Mouse (Mus musculus) small intestine, adult 2 months (tissue): ENCODE results near the gene Hcn1. TPM values are rescaled to one million over a fixed set of nuclear protein-coding genes. Genes with fewer than 3 reads are reported as not detected.

Source experiments
- H3K27ac ChIP-seq: fragments of 200-500 bp; 2 replicates; pipeline ENCODE4 v1.5.1; 2012; ENCODE audit warnings: low read depth, low read length, control low read depth, inconsistent platforms; ENCODE audit not compliant: insufficient read depth
- H3K27me3 ChIP-seq: fragments of 200-500 bp; 2 replicates; pipeline ENCODE4 v1.6.1; 2012; ENCODE audit warnings: mild to moderate bottlenecking, moderate library complexity, low read length, inconsistent platforms; ENCODE audit not compliant: control insufficient read depth, insufficient read depth
- H3K36me3 ChIP-seq: fragments of 200-500 bp; 2 replicates; pipeline ENCODE4 v1.6.1; 2012; ENCODE audit warnings: mild to moderate bottlenecking, low read length, control low read depth, inconsistent platforms; ENCODE audit not compliant: control insufficient read depth, insufficient read depth
- H3K4me1 ChIP-seq: fragments of 200-500 bp; 2 replicates; pipeline ENCODE4 v1.6.1; 2012; ENCODE audit warnings: low read length, inconsistent platforms, mixed read lengths; ENCODE audit not compliant: control insufficient read depth, insufficient read depth, insufficient read length
- H3K4me3 ChIP-seq: fragments of 200-500 bp; 2 replicates; pipeline ENCODE4 v1.5.1; 2012; ENCODE audit warnings: low read depth, mild to moderate bottlenecking, control low read depth, inconsistent platforms, low read length, moderate library complexity
- CTCF ChIP-seq: fragments of 200-500 bp; IDR thresholded peaks from 2 replicates; pipeline ENCODE4 v1.5.1; 2012; ENCODE audit warnings: low read depth, mild to moderate bottlenecking, control low read depth, inconsistent platforms, low read length, moderate library complexity, mixed read lengths; ENCODE audit not compliant: insufficient replicate concordance, insufficient read length; ENCODE audit errors: extremely low read depth
- POLR2A ChIP-seq: fragments of 200-500 bp; IDR thresholded peaks from 2 replicates; pipeline ENCODE4 v1.6.1; 2012; ENCODE audit warnings: low read depth, mild to moderate bottlenecking, control low read depth, inconsistent platforms, low read length, moderate library complexity
- WGBS: fragments of 180-500 bp; shearing (Covaris S2); methylation state at CpG from one replicate; pipeline ENCODE4 v1.1.7; 2018; 5-methylcytosine and 5-hydroxymethylcytosine counted together
- polyA plus RNA-seq: library from polyadenylated mRNA; depleted of rRNA; stranded (reverse); fragments of >200 nt; gene quantifications from 2 replicates; pipeline ENCODE4 v1.2.3, GENCODE M21; 2012

Hcn1 gene
- polyA plus RNA-seq, 1 experiment, result 0.16 TPM

GRCm38 (mm10) chr13:117694729-117695332, 92.7 kb downstream of the Hcn1 start:
- TF ChIP-seq POLR2A (no peak), CTCF (no peak)
- no peaks in the 10 kb centered on the region for H3K36me3 ChIP-seq
- 69% methylated on average over 1 of the region's 1 CpGs for WGBS

GRCm38 (mm10) chr13:117705573-117705972, 103.5 kb downstream of the Hcn1 start:
- Histone ChIP-seq H3K27me3 (no peaks in the 10 kb centered on the region), H3K36me3 (no peaks in the 10 kb centered on the region), H3K27ac (no peak overlapping the region), H3K4me1 (no peaks in the 10 kb centered on the region), H3K4me3 (no peak overlapping the region)
- TF ChIP-seq POLR2A (no peak), CTCF (no peak)

More at GRCm38 (mm10) chr13:117694729-117695332, 92.7 kb downstream of the Hcn1 start:
- Histone ChIP-seq H3K27ac (no peak overlapping the region), H3K4me3 (no peak overlapping the region), H3K27me3 (no peaks in the 10 kb centered on the region), H3K4me1 (no peaks in the 10 kb centered on the region)

GRCm38 (mm10) chr13:117705997-117706396, 103.9 kb downstream of the Hcn1 start:
- no peak overlapping the region for H3K4me3 ChIP-seq
- H3K4me1 ChIP-seq, result no peaks in the 10 kb centered on the region
- H3K27me3 ChIP-seq, result no peaks in the 10 kb centered on the region
- TF ChIP-seq CTCF, result no peak
- TF ChIP-seq POLR2A, result no peak
- no peak overlapping the region for H3K27ac ChIP-seq
- no peaks in the 10 kb centered on the region for H3K36me3 ChIP-seq
- WGBS, result 82% methylated on average over 3 of the region's 3 CpGs

GRCm38 (mm10) chr13:117706496-117706895, 104.4 kb downstream of the Hcn1 start:
- H3K27ac ChIP-seq, result no peak overlapping the region
- WGBS, result 76% methylated on average over 2 of the region's 2 CpGs
- H3K27me3 ChIP-seq, result no peaks in the 10 kb centered on the region
- H3K4me3 ChIP-seq, result no peak overlapping the region
- H3K4me1 ChIP-seq, result no peaks in the 10 kb centered on the region
- H3K36me3 ChIP-seq, result no peaks in the 10 kb centered on the region
- no peak for TF ChIP-seq POLR2A
- TF ChIP-seq CTCF, result no peak

GRCm38 (mm10) chr13:117706986-117707738, 105.0 kb downstream of the Hcn1 start:
- Histone ChIP-seq H3K36me3 (no peaks in the 10 kb centered on the region), H3K4me3 (no peak overlapping the region), H3K27ac (no peak overlapping the region), H3K27me3 (no peaks in the 10 kb centered on the region), H3K4me1 (no peaks in the 10 kb centered on the region)
- WGBS, result 75% methylated on average over 11 of the region's 11 CpGs
- no peak for TF ChIP-seq POLR2A
- TF ChIP-seq CTCF, result no peak

GRCm38 (mm10) chr13:117710811-117711210, 108.7 kb downstream of the Hcn1 start:
- no peak for TF ChIP-seq CTCF
- no peak for TF ChIP-seq POLR2A
- no peak overlapping the region for H3K4me3 ChIP-seq
- no peaks in the 10 kb centered on the region for H3K4me1 ChIP-seq

GRCm38 (mm10) chr13:117722090-117722489, 120.0 kb downstream of the Hcn1 start:
- WGBS, result 38% methylated on average over 4 of the region's 4 CpGs
- no peak overlapping the region for H3K4me3 ChIP-seq
- no peak for TF ChIP-seq CTCF
- TF ChIP-seq POLR2A, result no peak
- H3K27me3 ChIP-seq, result no peaks in the 10 kb centered on the region
- H3K4me1 ChIP-seq, result no peaks in the 10 kb centered on the region
- H3K36me3 ChIP-seq, result no peaks in the 10 kb centered on the region
- H3K27ac ChIP-seq, result no peak overlapping the region

More at GRCm38 (mm10) chr13:117710811-117711210, 108.7 kb downstream of the Hcn1 start:
- H3K36me3 ChIP-seq, result no peaks in the 10 kb centered on the region
- no peaks in the 10 kb centered on the region for H3K27me3 ChIP-seq
- no peak overlapping the region for H3K27ac ChIP-seq
